Mouse (Mus musculus) lung, postnatal 0 days (tissue): ENCODE results near the gene Krt24.

Experiments
- CTCF ChIP-seq: IDR thresholded peaks from 2 replicates; pipeline ENCODE4 v1.5.1; 2016; ENCODE audit warnings: antibody characterized with exemption, mild to moderate bottlenecking
- EP300 ChIP-seq: IDR thresholded peaks from 2 replicates; pipeline ENCODE4 v1.6.1; 2016; ENCODE audit warnings: antibody characterized with exemption, mild to moderate bottlenecking, control low read depth

- TF ChIP-seq EP300, result no peak
- no peak for TF ChIP-seq CTCF
Observed at GRCm38 (mm10) chr11:99265796-99266195, 19.3 kb downstream of the Krt24 start.
